Mouse (Mus musculus): ENCODE results near the gene Sipa1l1. TPM values are rescaled to one million over a fixed set of nuclear protein-coding genes. Genes with fewer than 3 reads are reported as not detected.
"Not testable (repeated sequence)": the region's sequence is repeated elsewhere in the genome, so short reads cannot be mapped to it uniquely, and the experiment has no call there.

Sipa1l1 gene
- total RNA-seq, 2 experiments from 2014 or later = 16.7 to 20.6 TPM

DNA sequence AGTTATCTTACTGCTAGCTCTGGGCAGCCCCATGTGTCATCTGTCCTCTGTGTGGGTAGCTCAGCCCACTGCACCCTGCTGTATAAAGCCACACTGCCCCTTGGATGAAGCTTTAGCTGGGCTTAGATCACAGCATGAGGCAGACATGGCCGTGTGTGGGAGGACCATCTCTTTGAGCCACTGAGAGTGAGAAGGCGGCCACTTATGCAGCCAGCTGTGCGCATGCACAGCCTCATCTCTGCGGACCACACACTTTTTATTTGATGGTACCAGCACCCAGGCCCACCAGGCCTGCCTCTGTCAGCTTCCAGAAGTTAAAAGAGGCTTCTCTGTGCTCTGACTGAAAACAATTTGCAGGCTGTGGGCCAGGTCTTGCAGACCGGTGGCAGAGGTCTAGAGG, 308.7 kb downstream of the Sipa1l1 start:
- DNase-seq = no peak

DNA sequence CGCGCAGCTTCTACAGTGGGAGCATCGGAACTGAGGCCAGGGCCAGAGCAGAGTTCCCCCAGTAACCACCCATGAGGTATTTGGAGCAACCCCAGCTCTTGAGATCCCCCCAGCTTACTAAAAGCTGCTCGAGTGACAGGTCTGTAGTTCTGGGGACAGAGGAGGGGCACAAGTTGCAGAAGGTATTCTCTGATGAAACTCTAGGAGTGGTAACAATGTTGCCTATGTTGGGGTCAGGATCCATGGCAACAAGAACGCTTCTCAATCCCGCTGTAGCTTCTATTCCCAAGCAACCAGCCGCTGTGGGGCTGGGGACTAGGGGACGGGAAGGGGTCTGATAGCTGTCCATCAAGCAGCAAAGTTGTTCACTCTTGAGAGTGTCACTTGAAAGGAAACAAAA, 309.1 kb downstream of the Sipa1l1 start:
- no peak for DNase-seq

- DNase-seq = no peak
Observed at GRCm38 (mm10) chr12:82479393-82479792, 310.3 kb downstream of the Sipa1l1 start.

GRCm38 (mm10) chr12:82480425-82480824, 311.3 kb downstream of the Sipa1l1 start:
- DNase-seq = not testable (repeated sequence)

GRCm38 (mm10) chr12:82485466-82485865, 316.3 kb downstream of the Sipa1l1 start:
- DNase-seq = no peak

DNA sequence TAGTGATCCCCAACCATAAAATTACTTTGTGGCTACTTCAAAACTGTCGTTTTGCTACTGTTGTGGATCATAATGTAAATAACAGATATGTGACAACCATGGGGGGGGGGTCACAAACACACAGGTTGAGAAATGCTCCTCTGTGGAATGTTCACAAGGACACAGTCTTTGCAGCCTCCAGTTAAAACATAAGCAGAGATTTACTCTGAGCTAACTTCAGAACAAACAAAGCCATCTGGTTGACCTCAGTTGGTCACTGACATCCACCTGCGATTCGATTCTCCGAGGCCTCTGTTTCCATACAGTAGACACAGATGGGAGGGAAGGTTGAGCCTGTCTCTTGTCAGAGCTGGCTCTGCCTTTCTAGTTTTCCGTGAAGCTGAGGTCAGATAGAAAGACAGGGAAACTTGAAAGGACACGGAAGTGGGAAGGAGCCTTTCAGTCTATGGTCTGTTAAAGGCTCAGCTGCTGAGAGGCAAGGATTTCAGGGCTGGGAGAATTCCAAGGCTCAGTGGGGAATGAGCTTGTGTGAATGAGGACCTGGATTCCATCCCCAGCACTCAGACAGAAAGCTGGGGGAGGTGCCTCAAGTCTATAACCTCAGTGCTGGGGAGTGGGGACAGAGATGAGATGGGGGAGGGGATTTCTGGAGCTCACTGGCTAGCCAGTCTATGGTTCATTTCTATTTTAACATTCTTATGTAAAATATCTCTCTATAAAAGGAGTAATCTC, 317.9 kb downstream of the Sipa1l1 start:
- DNase-seq = no peak

DNA sequence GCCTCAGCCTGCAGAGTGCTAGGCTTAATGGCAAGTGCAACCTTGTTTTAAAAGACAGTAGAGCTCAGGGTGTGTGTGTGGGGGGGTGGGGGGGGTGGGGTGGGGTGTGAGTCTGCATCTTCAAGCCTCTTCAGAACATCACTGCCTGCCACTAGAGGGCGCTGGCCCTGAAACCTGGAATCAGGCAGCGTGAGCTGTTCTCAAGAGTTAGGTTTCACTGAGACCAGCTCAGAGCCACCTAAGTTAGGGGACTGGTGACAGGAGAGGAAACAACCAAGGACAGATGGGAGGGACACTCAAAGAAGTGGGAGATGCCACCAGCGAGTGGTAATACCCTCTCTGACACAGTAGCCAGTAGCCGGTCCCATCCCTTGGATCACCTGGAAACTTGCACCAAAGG, 320.0 kb downstream of the Sipa1l1 start:
- DNase-seq = peak; percentile 51

DNA sequence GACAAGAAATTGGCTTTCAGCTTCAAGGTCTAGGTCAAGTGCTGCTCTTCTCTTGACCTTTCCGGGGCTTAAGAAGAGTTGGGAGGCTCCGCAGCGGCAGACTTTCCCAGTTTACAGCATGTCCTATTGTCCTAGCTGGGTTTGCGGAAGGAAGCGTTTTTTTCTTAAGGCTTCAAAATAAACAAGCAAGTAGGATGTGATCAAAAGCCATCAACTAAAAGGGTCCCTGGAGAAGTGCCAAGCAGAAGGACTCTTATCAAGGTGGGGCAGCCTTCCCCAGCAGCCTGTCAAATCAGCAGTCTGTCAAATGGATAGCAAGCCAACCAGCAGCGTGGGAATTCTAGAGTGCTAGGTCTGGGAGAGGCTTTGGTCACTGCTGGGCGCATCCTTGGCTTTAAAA, 320.5 kb downstream of the Sipa1l1 start:
- DNase-seq = no peak

GRCm38 (mm10) chr12:82492456-82492855, 323.3 kb downstream of the Sipa1l1 start:
- DNase-seq = no peak

GRCm38 (mm10) chr12:82493260-82493659, 324.1 kb downstream of the Sipa1l1 start:
- DNase-seq = not testable (repeated sequence)

GRCm38 (mm10) chr12:82495936-82496335, 326.8 kb downstream of the Sipa1l1 start:
- DNase-seq = no peak

- DNase-seq = peak; percentile 29
Observed at GRCm38 (mm10) chr12:82497866-82498631, 328.9 kb downstream of the Sipa1l1 start.

DNA sequence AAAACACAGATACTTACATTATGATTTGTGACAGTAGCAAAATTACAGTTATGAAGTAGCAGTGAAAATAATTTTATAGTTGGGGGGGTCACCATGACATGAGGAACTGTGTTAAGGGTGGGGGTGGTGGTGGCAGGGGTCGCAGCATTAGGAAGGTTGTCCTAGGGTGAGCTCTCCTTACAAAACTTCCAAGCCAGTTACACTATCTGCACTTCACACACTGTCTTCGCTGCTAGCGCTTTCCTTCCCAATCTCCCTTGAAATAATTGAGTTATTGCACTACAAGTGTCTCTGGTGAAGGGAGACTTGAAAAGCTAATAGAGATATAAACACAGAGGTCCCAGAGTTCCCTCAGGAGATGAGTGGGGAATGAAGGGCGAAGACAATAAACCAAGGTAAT, 329.6 kb downstream of the Sipa1l1 start:
- DNase-seq = no peak

DNA sequence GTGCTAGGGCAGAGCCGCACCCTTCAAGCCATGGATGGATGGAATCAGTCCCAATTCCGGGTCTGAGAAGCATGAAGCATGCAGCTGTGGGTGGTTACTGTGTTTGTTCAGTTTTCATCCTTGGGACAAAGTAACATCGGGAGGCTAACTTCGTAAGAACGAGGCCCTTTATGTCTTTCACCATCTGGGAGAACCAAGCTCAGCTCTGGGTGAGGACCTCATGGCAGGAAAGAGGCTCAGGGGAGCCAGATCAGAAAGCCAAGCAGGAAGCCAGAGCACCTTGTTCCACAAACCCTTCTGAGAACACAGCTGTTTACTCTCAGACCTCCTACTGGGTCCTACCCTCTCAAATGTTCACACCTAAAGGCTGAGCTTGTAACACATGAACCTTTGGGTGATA, 330.6 kb downstream of the Sipa1l1 start:
- DNase-seq = no peak

All from gastrocnemius, postnatal 10 days (tissue).